Mouse (Mus musculus) CD4-positive, CD25-positive, alpha-beta regulatory T cell, adult 4 months (primary cell): Measurements from ENCODE around the gene Ccnl2. TPM values are rescaled to one million over a fixed set of nuclear protein-coding genes. Genes with fewer than 3 reads are reported as not detected.

Experiments used
- ATAC-seq: one replicate; pipeline ENCODE4 v1.8.0; 2017
- polyA plus RNA-seq, 2 experiments: library from polyadenylated mRNA; unstranded; fragments of 100-300 nt; shearing (Covaris generic); gene quantifications; one replicate each; pipeline ENCODE4 v1.2.1; 2017

The Ccnl2 gene
- polyA plus RNA-seq, 2 experiments from 2014 or later = 99.1 to 124 TPM

DNA sequence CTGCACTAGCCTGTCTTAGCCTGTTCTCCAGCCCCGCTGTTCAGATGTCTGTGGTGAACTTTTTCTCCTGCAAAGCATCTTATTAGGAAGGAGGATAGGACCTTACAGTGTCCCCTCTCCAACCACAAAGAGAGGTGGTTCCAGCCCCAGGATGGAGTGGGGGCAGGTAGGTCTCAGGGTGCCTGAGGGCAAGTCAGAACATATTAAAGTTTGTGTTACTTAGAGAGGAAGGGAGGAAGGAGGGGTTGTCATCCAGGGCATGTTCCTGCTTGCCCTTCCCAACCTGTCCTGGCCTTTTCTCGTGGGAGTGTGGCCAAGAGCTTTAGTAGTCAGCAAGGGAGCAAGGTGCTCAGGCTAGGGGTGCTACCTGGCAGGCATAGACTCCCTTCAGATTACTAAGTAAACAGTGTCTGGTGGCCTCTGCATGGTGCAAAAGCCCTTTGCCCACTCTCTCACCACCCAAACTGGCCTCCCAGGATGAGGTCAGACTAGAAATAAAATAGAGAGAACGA lies 21.6 kb upstream of the Ccnl2 start:
- ATAC-seq = no peak

- no peak for ATAC-seq
These were observed 20.9 kb upstream of the Ccnl2 start for GRCm38 (mm10) chr4:155791240-155791933.

GRCm38 (mm10) chr4:155793730-155794129 lies 18.6 kb upstream of the Ccnl2 start:
- no peak for ATAC-seq

DNA sequence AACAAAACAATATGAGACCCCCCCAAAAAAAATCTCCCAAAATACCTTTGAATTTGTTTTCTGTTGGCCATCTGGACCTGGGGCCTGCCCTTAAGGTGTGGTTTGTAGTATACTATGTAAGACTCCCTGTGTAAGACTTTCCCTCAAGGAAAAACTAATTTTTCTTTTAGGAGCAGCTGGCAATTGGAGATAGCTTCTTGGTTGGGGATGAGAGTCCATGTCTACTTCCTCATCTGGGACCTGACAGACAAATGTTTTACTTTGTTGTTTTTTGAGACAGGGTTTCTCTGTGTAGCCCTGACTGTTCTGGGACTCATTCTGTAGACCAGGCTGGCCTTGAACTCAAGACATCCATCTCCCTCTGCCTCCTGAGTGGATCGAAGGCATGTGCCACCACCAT lies 10.2 kb upstream of the Ccnl2 start:
- no peak for ATAC-seq

DNA sequence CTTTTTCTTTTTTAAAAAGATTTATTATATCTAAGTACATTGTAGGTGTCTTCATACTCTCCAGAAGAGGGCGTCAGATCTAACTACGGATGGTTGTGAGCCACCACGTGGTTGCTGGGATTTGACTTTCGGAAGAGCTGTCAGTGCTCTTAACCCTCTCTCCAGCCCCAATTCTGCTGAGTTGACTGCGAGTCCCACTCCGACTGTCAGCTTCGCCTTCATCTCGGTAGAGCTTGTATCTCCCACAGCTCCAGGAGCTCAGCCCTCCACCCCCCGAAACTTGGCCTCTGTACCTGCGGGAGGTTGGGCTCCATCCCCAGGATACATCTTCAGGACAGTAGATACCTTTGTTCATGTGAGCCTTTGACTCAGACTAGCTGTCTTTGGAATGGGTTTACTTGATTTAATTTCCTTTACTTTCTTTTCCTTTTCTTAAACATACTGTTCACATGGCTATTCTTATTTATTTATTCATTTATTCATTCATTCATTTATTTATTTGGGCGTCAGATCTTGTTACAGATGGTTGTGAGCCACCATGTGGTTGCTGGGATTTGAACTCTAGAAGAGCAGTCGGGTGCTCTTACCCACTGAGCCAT lies 9.4 kb upstream of the Ccnl2 start, which contains the start of gene Mrpl20:
Mrpl20 (plus strand) TSS at position 138 of the 599 bp plus-strand sequence.
- peak; percentile 58 for ATAC-seq

GRCm38 (mm10) chr4:155803340-155804041 lies 8.8 kb upstream of the Ccnl2 start:
- ATAC-seq = peak; percentile 97

- ATAC-seq = no peak
These were observed 4.4 kb upstream of the Ccnl2 start for GRCm38 (mm10) chr4:155807841-155808240.

GRCm38 (mm10) chr4:155812665-155813181 lies 434 bp downstream of the Ccnl2 start:
- peak; percentile 13 for ATAC-seq

GRCm38 (mm10) chr4:155817533-155817932 lies 5.2 kb downstream of the Ccnl2 start:
- no peak for ATAC-seq

GRCm38 (mm10) chr4:155821025-155821424 lies 8.7 kb downstream of the Ccnl2 start:
- no peak for ATAC-seq

- ATAC-seq = no peak
These were observed 11.2 kb downstream of the Ccnl2 start for GRCm38 (mm10) chr4:155823443-155823842.

DNA sequence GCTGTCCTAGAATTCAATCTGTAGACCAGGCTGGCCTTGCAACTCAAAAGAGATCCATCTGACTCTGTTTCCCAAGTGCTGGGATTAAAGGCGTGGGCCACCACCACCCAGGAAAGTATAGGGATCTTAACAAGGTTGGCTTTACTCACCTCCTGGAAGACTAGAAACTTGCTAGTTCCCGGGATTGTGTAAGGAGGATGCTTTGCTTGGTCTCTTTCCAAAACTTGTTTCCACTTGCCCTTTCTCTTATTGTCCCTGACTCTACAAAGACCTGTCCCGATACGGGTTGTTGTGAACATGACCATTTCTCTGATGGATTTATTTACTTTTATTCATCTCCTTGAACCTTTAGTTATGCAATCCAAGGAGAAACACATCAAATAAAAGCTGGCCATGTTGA lies 17.6 kb downstream of the Ccnl2 start:
- no peak for ATAC-seq

DNA sequence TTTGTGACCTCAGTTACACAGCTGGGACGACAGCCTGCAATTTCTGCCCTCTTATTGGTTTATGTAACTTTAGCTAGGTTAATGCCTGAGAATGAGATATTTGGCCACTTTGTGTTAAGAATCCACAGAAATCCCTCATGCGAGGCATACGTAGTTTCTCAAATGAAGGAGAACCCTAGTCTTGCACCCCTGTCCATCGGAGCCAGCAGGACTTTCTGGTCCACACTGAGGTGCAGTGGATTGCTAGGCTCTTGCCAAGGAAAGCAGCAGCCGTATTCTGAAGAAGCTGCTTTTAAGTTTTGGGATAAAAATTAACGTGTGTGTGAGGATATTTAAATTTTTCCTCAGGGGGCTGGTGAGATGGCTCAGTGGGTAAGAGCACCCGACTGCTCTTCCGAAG lies 18.3 kb downstream of the Ccnl2 start:
- no peak for ATAC-seq

- peak; percentile 88 for ATAC-seq
These were observed 19.0 kb downstream of the Ccnl2 start, which contains the start of gene Aurkaip1 for GRCm38 (mm10) chr4:155831205-155831766. Aurkaip1 (plus strand) TSS chr4:155831272.

DNA sequence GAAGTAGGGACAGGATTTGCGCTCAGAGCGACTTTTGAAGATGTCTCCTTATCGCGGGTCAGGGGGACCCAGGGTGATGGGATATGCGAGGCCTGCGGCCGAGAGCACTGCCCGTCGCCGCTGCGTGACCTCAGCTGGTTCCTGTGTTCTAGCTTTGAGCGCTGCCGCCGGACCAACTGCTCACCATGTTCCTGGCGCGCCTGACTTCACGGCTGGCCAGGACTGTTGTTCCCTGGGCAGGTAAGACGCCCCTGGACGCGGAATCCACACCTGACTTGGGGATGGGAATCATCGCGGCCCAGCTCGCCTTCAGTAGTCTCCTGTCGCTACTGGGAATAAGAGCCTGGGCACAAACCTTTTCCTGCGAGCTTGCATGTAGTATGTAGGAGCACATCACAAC lies 19.5 kb downstream of the Ccnl2 start:
- no peak for ATAC-seq

DNA sequence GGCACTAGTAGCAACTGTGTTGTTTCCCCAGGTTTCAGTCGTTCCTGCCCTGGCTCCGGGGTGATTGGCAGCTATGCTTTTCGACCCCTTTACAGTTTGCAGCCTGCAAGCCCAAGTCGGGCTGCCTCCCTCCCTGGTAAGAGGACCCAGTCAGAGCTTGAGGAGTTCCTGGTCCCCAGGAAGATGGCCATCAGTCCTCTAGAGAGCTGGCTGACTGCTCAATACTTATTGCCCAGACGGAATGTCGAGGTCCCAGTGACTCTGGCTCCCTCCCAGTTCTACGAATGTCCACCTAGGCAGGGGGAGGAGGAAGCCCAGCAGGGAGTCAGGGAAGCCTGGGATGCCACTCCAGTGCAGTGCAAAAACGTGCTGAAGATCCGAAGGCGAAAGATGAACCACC lies 20.0 kb downstream of the Ccnl2 start:
- ATAC-seq = no peak

DNA sequence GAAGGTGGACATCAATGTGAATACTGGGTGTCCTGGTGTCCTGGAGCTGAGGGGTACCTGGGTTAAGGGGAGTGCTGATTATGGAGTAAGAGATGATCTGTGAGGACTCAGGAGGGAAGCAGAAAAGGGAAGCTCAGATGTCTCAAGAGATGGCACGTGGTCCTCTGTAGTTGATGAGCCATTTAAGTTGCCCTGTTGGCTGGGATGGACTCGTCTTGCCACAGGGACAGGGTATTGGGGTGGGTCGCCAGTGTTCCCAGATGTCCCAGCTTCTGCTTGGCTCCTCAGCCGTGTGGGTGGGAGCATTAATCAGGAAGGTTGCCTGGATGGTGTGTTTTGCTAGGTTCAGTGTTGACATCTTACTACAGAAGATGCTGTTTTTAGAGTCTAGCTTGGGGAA lies 20.9 kb downstream of the Ccnl2 start:
- ATAC-seq = no peak

DNA sequence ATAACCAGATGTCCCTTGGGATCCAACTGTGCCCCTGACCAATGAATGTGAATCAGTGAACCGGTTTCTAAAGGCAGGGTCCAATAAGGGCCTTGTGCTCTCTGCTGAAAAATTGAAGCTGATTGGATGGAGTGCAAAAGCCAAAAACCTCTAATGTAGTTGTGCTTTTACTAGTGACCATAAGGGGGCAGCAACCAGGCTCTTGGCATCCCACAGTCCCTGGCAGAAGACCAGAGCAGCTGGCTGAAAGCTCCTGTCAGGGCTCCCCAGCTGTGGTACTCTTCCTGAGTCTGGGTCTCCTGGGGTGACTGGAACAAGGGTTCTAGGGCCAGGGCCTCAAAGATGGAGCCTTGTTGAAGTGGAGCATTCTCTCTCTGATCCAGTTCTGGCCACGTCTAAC lies 21.5 kb downstream of the Ccnl2 start:
- peak; percentile 44 for ATAC-seq

GRCm38 (mm10) chr4:155837404-155838010 lies 25.2 kb downstream of the Ccnl2 start:
- no peak for ATAC-seq

- ATAC-seq = no peak
These were observed 26.2 kb downstream of the Ccnl2 start for GRCm38 (mm10) chr4:155838187-155839153.

DNA sequence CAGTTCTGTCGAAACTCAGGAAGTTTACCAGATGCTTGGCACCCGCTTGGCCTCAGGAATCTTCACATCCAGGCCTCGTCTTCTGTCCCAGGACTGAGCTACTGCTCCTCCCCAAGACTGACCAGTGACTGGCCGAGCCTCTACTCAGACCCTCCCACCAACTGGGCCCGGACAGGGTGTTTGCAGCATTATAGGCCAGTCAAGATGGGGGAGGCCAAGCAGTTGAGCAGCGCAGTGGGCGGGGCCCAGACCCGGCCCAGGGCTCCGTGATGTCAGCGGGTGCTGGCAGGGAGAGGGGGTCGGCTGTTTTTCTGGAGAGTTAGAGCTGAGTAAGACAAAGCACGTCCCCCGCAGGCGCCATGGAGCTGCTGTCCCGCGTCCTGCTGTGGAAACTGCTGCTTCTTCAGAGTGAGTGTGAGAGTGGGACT lies 27.2 kb downstream of the Ccnl2 start, which contains the start of gene Mxra8:
Mxra8 (plus strand) TSS at position 198 of the 428 bp plus-strand sequence.
- no peak for ATAC-seq
